Mouse (Mus musculus): ENCODE results near the gene Lrba.

- TF ChIP-seq CTCF (IDR thresholded peaks at IDR 0.05; ENCODE audit: low read depth), result no peak
- no peak for TF ChIP-seq EP300 (optimal IDR thresholded peaks at IDR 0.05)
Measured at GRCm38 (mm10) chr3:86638552-86639348, 414.3 kb downstream of the Lrba start.
